Mouse (Mus musculus): ENCODE results near the gene Gm28374. TPM values are rescaled to one million over a fixed set of nuclear protein-coding genes. Genes with fewer than 3 reads are reported as not detected.
"Not testable (repeated sequence)": the region's sequence is repeated elsewhere in the genome, so short reads cannot be mapped to it uniquely, and the experiment has no call there.

The Gm28374 gene
- polyA plus RNA-seq (2017; shearing (Covaris generic)) = under 1 TPM in 1 of 2 experiments, not detected in 1; 0.69 TPM

- ATAC-seq = no peak
These were observed at the start of gene Gm28374 for GRCm38 (mm10) chr19:6082156-6082555. Gene Gm28374, minus strand, starts transcription at chr19:6082256.

GRCm38 (mm10) chr19:6130414-6131128 is 48.5 kb upstream of the Gm28374 start:
- not testable (repeated sequence) for ATAC-seq

DNA sequence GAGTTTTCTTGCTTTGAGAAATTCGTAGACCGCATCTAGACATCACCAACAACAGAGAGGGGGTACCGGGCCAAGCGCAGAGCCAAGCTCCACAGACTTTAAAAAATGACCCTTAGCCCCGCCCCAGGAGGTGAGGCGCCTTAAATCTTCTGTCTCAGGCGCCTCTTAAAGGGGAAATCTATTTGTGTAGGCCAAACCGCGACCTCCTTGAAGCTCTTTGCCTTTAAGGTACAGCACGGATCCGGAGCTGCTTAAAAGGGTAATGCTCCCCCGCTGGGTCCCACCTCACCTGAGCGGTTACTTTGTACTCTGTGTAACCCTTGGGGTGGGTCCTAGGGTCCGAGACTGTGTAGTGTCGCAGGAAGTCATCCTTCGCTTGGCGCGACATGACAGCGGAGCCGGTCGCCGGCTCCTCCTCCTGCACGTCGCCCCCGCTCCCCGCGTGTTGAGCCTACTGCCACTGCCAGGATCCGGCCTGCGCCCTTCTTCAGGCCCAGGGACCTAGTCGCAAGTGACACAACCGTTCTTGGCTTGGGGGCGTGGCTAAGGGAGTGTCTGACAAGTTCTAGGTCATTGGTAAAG is 45.8 kb upstream of the Gm28374 start, which contains the start of gene Snx15:
Snx15 (minus strand) TSS at position 545 of the 582 bp plus-strand sequence.
- peak; percentile 92 for ATAC-seq

GRCm38 (mm10) chr19:6126789-6127580 is 44.9 kb upstream of the Gm28374 start:
- no peak for ATAC-seq

- no peak for ATAC-seq
These were observed 44.2 kb upstream of the Gm28374 start for GRCm38 (mm10) chr19:6126289-6126688.

GRCm38 (mm10) chr19:6124898-6125297 is 42.8 kb upstream of the Gm28374 start:
- no peak for ATAC-seq

DNA sequence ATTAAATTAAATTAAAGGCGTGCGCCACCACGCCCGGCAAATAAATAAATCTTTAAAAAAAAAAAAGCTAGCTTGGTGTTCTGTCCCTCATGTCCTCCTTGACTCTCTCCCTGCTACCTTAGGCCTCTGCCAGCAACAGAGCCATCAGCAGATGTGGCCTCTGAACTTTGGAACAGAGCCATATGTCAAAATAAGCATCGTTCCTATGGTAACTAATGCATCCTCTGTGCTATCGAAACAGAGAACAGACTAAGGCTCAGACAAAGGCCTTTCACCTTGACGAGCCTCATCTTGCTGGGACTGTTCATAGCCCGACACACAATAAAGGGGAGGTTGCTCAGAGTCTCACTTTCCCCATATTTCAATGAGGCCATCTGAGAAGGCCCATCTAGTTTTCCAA is 41.3 kb upstream of the Gm28374 start:
- ATAC-seq = no peak

DNA sequence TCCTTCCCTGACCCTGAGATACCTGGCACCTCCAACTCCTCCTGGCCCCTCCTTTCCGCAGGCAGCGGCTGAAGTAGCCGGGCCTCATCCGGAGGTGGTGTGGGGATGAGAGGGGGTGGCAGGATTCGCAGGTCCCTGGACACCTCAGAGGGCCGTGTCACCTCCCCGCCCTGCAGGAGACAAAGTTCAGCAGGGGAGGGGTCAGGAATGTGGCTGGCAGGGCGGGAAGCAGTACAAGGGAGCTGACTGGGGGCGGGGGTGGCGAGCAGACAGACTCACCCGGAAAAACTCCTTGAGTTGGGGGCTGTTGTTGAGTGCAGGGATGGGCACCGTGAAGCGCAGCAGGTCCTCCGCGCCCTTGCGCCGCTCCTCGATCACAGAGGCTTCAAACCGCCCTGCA is 39.7 kb upstream of the Gm28374 start:
- ATAC-seq = no peak

DNA sequence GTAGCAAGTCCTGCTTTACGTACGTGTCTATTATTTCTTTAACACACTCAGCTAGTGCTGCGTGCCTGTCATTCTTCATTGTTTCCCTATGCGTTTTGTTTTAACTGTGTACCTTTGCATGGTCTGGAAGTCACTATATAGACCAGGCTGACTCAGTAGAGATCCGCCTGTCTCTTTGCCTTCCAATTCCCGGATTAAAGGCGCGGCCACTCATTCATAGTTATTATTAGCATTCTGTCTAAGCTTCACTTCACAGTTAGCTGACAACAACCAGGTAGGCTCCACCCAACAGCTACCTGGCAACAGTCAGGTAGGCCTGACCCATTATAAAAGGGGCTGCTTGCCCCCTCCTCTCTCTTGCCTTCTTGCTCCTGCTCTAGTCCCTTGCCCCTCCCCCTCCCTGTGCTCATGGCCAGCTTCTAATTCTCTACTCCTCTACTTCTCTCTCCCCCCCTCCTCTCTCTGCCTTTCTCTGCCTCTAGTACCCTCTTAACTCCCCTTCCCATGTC is 36.7 kb upstream of the Gm28374 start:
- ATAC-seq = no peak

DNA sequence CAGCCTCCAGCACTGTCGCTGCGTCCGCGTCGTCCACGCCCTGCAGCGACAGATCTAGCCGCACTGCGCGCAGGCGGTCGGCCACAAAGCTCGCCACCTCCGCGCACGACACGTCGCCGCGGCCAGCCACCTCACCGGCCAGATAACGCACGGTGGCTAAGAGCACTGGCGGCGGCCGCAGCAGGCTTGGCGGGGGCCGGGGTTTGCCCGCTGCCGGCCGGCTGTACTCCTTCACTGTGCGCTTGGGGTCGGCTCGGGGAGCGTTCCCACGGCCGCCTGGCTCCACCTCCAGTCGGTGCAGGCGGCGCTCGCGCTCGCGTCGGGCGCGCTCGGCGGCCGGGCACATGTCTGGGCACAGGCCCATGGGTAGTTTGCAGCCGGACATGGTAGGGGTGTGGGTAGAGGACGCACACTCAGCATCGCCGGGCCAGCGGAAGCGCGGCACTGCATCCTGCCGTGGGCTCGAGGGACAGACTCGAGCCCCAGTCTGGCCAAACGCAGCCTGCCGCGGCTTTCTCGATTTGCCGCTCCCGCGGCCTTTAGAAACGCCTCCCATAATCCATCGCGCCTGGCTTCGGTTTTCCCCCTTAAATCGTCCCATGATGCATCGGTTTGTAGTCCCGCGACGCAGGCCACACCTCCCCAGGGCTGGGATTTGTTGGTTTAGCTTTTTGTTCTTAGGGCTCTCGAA is 36.1 kb upstream of the Gm28374 start, which contains the start of gene Sac3d1:
Sac3d1 (minus strand) TSS at position 665 of the 691 bp plus-strand sequence.
- peak; percentile 84 for ATAC-seq

GRCm38 (mm10) chr19:6117346-6117985 is 35.4 kb upstream of the Gm28374 start:
- ATAC-seq = no peak

- ATAC-seq = no peak
These were observed 34.2 kb upstream of the Gm28374 start for GRCm38 (mm10) chr19:6116113-6116850.

DNA sequence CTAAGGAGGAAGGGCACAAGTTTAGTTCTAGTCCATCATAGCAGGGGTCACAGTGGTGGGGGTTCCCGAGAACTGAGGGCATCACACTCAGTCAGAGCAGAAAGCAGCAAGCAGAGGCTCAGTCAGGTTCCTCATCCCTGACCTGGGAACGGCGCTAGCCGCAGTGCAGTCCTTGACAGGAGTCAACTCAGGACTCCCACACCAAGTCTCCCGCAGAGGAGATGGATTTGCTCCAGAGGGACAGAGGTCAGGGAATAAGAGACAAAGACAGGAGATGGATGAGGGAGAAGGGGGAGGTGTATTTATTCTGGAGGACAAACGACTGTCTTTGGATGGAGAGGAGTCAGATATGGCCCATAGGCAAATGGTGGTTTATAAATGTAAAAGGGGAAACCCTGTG is 31.1 kb upstream of the Gm28374 start:
- no peak for ATAC-seq

DNA sequence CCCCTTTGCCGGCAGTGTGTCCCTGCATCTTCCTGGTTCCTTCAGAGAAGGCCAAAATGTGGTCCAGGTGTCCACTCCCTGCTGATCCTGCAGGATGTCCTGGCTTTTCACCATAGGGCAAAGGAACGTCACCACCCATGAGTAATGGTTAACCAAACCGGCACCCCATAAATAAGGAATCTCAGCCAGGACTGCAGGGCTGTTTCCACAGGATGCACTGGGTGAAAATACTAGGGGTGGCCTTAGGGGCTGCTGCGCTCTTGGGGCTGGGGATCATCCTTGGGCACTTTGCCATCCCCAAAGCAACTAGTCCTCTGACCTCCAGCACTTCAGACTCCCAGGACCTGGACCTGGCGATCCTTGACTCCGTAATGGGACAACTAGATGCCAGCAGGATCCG is 23.5 kb upstream of the Gm28374 start, which contains the start of gene Naaladl1:
Naaladl1 (plus strand) TSS at position 197 of the 400 bp plus-strand sequence.
- no peak for ATAC-seq

- no peak for ATAC-seq
These were observed 22.4 kb upstream of the Gm28374 start for GRCm38 (mm10) chr19:6104476-6104875.

- no peak for ATAC-seq
These were observed 20.3 kb upstream of the Gm28374 start for GRCm38 (mm10) chr19:6102169-6102853.

DNA sequence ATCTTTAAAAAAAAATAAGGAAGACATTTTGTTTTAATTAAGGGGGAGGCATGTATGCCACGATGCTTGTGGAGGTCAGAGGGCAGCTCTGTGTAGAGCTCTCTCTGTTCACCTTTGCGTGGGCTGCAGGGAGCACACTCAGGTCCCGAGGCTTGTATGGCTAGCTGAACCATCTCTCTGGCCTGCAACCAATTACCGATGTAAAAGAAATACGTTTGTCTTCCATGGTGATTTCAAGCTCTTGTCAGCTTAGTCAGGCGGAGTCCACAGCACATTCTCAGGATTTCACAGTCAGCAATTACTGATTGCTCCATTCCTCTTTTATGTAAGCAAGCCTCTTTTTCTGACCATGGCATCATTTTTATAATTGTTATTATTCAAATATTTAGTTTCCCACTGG is 19.1 kb upstream of the Gm28374 start:
- ATAC-seq = no peak

DNA sequence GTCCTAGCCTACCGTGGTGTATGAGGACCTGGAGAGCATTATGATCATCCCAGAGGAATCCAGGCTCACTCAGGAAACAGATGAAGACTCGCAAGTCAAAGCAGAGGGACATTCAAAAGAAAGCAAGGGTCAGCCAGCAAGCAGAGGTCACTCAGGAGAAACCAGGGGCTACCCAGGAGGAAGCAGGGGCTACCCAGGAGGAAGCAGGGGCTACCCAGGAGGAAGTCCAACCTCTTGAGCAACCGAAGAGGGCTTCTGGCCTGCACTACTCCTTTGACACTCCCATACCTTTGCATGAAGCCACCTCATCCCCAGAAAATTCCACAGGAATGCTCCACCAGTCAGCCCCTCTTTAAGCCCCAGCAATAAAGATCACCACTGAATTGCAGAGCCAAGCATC is 15.8 kb upstream of the Gm28374 start:
- ATAC-seq = no peak

- ATAC-seq = no peak
These were observed 12.1 kb upstream of the Gm28374 start, which contains the start of gene AC131692.1 for GRCm38 (mm10) chr19:6094119-6094518. Gene AC131692.1, plus strand, starts transcription at chr19:6094419.

- no peak for ATAC-seq
These were observed 6.8 kb upstream of the Gm28374 start for GRCm38 (mm10) chr19:6088841-6089240.
